Mouse (Mus musculus): ENCODE results near the gene Kcnj16.

- TF ChIP-seq CTCF (IDR thresholded peaks at IDR 0.05) (no peak), POLR2A (IDR thresholded peaks at IDR 0.05; ENCODE audit: insufficient read depth, low read depth, low read length) (no peak), EP300 (IDR thresholded peaks at IDR 0.05; ENCODE audit: insufficient read depth, low read depth, low read length) (no peak)
Observed at GRCm38 (mm10) chr11:111054252-111054651, 86.4 kb downstream of the Kcnj16 start.

All from heart, adult 2 months (tissue).